Mouse (Mus musculus): Measurements from ENCODE around the gene Slc41a2. TPM values are rescaled to one million over a fixed set of nuclear protein-coding genes. Genes with fewer than 3 reads are reported as not detected.

The Slc41a2 gene
- total RNA-seq, 1 experiment from 2014 or later: 7.0 TPM

DNA sequence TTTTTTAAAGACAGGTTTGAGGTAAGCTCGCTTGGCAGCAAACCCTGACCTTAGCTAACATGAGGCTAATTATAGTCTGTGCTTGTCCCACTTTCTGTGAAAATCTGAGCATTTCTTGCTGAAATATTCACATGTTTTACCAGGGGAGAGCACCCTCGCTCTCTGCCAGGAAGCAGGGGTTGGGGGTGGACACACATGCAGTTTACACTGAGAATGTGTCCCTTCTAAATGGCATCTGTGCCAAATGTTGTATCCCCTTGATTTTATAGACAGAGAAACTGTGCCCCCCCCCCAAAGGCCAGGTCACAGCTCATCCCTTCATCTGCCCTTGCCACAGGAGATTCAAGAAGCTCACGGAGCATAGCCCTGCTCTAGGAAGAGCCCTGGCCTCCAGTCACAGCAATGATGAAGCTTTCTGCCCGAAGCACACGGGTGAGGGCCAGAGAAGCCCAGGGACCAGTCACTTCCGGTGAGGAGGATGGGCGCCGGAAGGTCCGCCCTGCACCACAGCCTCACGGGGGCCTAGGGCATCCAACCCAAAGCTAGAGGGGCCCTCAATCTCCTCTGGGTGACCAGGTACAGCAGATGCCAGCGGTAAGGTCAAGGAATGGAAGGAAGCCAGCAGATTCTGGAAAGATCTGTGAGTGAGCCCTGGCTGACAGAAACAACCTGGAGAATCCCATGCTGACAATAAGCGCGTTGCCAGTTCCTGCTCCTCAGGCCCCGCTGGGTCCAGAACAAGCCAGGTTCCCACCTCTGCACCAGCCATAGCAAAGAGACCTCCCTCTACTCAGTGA is 134.6 kb downstream of the Slc41a2 start:
- no peak for ATAC-seq (replicated peaks; ENCODE audit: insufficient number of reproducible peaks, low FRiP score, low TSS enrichment, poor library complexity, severe bottlenecking)

DNA sequence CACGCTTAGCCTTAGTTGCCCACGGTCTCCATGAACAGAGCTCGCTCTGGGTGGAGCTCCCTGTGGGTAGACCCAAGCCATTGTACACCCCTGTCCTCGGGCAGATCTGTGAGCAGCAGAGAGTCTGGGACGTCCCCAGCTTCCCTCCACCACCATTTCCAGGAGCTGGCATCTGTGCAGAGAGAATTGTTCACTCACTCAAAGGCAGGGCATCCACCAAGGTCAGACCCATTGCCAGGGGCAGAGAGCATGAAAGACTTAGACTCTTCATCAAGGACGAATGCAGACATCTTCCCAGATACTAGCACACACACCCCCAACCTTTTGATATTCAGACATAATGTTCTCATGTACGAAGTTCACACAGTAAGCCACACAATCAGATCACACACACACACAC is 136.2 kb downstream of the Slc41a2 start:
- ATAC-seq (replicated peaks; ENCODE audit: insufficient number of reproducible peaks, low FRiP score, low TSS enrichment, poor library complexity, severe bottlenecking): no peak

DNA sequence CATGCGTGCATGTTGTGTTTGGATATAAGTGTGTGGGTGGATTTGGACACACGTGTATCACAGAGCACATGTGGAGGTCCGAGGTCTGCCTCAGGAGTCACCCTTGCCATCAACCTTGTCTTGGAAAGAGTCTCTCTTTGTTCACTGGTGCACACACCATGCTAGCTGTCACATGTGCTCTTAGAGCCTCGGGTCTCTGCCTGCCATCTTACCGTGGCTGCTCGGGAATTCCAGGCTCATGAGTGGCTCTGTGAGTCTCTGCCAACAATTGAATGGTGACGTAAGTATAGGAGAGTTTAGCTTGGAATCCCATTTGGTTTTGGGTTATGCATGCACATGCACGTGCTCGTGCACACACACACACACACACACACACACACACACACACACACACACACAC is 138.4 kb downstream of the Slc41a2 start:
- ATAC-seq (replicated peaks; ENCODE audit: insufficient number of reproducible peaks, low FRiP score, low TSS enrichment, poor library complexity, severe bottlenecking): no peak

DNA sequence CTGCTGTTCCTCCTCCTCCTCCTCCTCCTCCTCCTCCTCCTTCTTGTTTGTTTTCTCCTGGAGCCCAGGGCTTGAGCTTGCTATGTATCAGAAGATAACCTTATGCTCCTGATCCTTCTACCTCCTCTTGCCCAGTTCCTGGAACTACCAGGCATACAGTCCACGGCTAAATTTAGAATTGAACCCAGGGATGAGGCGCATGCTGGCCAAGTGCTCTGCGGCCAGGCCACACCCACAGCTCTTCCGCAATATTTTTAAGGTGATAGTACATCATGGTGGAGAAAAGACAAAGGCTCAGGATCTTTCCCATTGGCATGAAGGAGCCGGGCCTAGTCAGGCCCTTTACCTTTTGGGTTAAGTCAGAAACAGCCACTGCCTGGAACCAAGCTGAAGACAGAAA is 139.0 kb downstream of the Slc41a2 start:
- ATAC-seq (replicated peaks; ENCODE audit: insufficient number of reproducible peaks, low FRiP score, low TSS enrichment, poor library complexity, severe bottlenecking): no peak

DNA sequence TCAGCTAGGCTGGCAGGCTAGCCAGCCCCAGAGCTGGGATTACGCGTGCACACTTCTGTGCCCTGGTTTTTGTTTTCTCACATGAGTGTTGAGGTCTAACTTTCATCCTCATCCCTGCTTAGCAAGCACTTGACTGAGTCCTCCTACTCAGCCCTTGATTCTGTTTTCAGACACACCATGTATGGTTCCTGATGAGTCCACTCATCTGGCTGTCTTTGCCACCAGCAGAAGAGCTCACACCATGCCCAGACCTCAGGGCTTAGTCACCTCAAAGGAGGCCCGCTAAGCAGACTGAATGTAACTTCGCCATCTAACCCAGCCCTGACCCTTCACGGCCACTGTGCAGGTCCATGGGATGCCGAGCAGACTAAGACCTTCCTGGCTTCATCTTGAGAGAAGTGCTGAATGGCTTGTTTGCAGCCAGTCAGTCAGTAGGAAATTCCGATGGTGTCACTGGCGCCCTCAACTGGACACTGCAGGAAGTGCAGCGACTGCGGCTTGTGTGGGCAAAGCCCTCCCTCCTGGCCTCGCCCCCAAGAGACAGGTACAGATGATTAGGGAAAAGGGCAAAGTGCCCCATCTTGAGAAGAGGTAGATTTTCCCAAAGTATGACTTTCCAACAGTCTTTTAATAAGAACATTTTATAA is 139.9 kb downstream of the Slc41a2 start:
- ATAC-seq (replicated peaks; ENCODE audit: insufficient number of reproducible peaks, low FRiP score, low TSS enrichment, poor library complexity, severe bottlenecking): peak; percentile 48; the same call in 1 of the 2 replicates

DNA sequence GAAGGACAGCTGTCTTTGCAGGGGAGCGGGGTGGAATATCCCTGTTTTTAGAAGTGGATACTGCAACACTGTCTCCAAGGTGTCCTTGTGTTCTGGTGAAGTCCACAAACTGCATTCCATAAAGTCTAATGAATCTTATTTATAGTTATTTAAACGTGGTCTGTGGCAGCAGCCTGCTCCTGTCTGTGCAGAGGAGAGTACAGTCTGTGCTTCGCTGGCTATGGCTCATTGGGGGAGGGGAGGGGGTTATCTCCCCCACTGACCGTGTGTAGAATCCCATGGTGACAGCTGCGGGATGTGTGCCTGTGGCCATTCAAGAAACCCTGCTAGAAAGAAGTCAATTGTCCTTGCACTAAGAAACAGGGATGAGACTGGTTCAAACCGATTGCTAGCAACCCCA is 145.7 kb downstream of the Slc41a2 start:
- ATAC-seq (replicated peaks; ENCODE audit: insufficient number of reproducible peaks, low FRiP score, low TSS enrichment, poor library complexity, severe bottlenecking): no peak

DNA sequence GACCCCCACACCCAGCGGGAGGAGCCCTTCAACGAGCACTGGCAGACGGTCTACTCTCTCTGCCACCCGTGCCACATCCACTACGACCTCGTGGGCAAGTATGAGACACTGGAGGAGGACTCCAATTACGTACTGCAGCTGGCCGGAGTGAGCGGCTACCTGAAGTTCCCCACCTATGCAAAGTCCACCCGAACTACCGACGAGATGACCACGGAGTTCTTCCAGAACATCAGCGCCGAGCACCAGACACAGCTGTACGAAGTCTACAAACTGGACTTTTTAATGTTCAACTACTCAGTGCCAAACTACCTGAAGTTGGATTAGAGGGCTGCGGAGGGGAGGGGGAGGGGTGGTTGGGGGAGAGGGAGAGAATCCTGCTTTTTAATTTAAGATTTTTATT is 146.2 kb downstream of the Slc41a2 start:
- ATAC-seq (replicated peaks; ENCODE audit: insufficient number of reproducible peaks, low FRiP score, low TSS enrichment, poor library complexity, severe bottlenecking): no peak

DNA sequence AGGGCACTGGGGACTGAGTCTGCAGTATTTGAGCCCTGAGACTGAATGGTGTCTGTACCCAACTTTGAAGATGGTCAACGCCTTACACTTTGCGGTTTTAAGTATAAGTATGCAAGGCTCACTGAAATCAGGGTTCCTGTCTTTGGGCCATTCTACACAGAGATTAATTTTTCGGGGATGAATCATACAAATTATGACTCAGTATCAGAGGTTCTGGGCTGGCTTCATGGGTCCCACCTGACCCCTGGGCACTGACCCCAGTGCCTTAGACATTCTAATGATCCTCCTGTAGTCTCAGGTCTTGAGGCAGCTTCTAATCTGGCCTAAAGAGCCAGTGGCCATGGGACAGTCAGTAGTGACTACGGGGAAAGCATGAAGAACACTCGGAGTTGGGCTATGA is 148.6 kb downstream of the Slc41a2 start:
- ATAC-seq (replicated peaks; ENCODE audit: insufficient number of reproducible peaks, low FRiP score, low TSS enrichment, poor library complexity, severe bottlenecking): no peak

DNA sequence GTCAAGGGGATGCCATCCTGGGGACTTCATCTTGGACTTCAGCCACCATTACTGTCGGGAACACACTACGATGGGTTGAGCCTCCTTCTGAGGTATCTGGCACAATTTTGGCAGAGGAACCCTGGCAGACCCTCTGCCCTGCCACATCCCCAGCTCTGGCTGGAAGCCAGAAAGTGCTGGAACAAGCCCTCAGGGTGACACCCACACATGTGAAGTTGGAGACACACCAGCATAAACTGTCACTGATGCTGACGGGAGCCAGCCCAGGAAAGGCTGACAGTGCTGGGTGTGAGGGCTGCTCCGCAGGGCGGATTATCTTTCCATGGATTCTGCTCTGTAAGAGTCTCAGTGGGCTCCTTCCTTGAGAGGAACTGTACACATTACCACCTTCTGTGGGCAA is 150.7 kb downstream of the Slc41a2 start:
- no peak for ATAC-seq (replicated peaks; ENCODE audit: insufficient number of reproducible peaks, low FRiP score, low TSS enrichment, poor library complexity, severe bottlenecking)

DNA sequence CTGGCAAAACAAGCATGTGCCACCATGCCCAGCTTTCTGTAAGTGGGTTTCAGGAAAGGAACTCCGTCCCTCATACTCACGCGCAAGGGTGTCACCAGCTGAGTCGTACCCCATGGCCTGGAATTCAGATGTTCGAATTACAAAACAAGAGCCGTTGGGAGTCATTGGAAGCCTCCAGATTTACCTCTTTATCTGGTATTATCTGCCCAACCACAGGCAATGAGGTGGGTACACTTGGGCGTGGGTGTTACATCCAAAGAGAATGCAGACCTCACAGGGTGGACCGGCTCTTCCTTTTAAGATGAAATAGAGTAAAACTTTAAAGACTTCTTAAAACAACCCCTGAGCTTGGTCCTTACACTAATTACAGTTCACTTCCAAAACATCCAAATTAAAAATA is 151.5 kb downstream of the Slc41a2 start:
- no peak for ATAC-seq (replicated peaks; ENCODE audit: insufficient number of reproducible peaks, low FRiP score, low TSS enrichment, poor library complexity, severe bottlenecking)

DNA sequence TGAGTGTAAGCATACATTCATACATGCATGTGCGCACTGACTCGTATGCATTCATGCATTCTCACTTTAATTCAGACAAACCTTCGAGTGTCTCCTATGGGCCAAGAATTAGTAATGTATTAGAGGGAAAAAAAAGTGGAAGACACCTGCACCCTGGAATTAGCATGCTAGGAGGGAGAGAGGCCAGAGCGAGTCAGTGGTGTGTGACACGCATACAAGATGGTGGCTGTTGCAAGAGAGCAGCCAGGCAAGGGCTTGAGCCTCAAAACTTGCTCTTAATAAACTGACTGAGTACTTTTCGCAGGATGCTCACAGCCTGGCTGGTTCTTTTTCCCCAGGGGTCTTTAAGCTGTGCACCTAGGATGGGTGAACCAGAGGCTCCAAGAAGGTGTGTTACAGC is 152.6 kb downstream of the Slc41a2 start:
- no peak for ATAC-seq (replicated peaks; ENCODE audit: insufficient number of reproducible peaks, low FRiP score, low TSS enrichment, poor library complexity, severe bottlenecking)

DNA sequence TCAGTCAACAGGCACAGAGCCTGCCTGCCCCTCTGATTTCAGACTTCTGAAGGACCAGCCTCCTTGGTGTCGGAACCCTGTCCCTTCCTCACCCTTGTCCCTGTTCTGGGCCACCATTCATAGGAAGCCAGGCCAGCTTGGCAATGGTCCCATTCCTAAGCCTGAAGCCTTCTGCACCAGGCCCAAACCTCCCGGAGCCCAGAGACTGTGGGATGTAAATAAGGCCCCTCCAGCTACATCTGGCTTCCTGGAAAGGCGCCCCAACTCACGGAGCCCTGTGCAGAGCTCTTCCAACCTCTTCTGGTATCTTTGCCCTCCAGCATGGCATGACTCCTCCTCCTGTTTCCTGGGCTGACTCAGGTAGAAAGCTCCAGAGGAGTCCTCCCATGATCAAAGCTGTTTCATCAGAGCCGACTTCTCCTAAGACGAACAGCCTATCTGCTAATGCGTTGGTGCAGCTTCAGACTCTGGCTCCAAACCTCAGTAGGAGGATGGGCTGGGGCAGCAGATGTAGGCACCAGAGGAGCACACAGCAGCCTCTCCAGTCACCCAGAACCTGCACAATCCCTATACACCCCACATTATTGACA is 153.1 kb downstream of the Slc41a2 start:
- ATAC-seq (replicated peaks; ENCODE audit: insufficient number of reproducible peaks, low FRiP score, low TSS enrichment, poor library complexity, severe bottlenecking): 0 out of 2 replicates have a peak, but pooled peaks have one; percentile 4

DNA sequence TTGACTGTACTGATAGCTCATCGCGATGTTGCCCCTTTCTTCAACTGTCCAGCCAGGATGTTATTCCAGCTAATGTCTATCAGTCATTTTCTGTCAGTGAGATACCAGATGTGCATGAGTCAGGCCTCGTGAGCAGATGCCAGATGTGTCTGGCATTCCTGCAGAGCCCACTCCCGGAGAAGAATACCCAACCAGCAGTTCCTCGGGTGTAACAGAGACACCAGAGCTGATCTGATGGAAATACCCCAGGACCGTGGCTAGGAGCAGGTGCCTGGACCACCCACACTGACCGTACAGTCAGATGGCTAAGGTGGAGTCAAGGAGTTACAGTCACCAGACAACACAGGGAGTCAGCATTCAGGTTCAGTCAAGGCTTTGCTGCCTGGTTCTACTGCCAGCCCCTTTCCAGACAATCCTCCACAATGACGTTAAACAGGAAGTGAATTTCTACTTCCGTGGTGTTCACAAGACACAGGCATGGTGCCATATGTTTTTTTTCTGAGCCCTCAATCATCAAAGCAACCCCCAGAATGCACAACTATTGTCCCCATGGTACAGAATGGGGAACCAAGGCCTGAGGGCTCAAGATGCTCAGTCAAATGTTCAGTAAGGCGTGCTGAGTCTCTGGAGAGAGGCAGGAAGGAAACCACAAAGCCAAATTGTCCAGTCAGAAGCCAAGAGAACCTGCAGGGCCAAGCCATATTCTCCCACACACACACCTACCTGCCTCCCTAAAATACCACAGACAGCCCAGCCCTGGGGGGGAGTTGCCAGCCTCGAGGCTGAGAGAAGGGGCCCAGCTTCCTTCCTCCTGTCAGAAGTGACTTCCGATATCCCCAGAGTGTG is 153.8 kb downstream of the Slc41a2 start:
- ATAC-seq (replicated peaks; ENCODE audit: insufficient number of reproducible peaks, low FRiP score, low TSS enrichment, poor library complexity, severe bottlenecking): peak; percentile 21; the same call in 1 of the 2 replicates

DNA sequence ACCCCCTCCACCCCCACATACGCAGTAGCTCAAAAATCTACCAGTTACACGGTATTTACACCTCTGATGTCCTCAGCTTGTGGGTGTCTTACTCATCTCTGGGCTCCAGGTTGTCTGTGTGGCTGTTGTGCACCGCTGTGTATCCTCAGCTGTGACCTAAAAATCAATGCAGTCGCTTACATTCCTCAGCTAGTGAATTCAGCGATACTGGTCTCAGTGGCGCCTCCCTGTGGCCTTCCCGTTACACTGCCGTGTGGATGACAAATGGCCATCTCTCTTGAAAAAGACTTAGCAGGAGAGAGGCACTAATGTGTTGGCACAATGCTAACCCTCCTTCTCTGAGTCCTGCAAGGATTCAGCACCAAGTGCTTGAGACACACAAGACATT is 155.1 kb downstream of the Slc41a2 start:
- ATAC-seq (replicated peaks; ENCODE audit: insufficient number of reproducible peaks, low FRiP score, low TSS enrichment, poor library complexity, severe bottlenecking): no peak; the same call in 1 of the 2 replicates

DNA sequence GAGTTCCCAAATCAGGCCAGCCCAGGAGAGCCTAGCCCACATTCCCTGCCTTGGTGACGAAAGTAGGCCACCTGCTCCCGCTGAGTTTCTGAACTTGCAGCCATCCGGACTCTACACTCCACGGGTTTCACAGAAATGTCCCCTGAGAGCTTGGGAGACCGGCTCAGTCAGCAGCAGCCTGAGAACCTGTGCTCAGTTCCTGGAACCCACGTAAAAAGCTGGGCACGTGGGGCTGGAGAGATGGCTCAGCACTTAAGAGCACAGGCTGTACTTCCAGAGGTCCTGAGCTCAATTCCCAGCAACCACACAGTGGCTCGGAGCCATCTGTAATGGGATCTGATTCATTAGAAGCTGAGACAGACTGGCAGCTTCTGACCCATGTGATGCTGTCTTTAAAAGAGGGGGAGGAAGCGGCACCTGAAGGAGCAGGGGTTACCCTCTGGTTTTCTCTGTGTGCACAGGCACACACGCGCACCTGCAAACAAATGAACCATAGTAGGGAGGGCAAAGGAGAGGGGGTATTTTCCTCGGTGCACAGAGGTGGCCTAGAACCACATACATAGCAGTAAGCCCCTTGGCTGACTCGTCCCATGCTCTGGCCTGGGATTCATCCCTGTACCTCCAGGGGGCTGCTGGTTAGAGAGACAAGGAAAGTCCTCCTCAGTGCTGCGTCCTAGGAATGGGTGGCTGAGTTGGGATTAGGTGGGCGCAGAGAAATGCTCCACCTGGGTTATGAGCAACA is 155.7 kb downstream of the Slc41a2 start:
- ATAC-seq (replicated peaks; ENCODE audit: insufficient number of reproducible peaks, low FRiP score, low TSS enrichment, poor library complexity, severe bottlenecking): no peak

All from monocyte, adult 5-6 weeks (primary cell).